Mouse (Mus musculus) cerebellum, adult 18-20 months (tissue): ENCODE results near the gene Ccdc73.

Experiments used
- DNase-seq, 2 experiments: peaks; one replicate each; pipeline ENCODE4 v3.0.0; 2021

Gene Ccdc73

GRCm38 (mm10) chr2:105028806-105029205 is 161.2 kb downstream of the Ccdc73 start:
- DNase-seq: no peak

- no peak for DNase-seq
Observed at GRCm38 (mm10) chr2:105030505-105030904, 162.9 kb downstream of the Ccdc73 start.

- DNase-seq: no peak
Observed at GRCm38 (mm10) chr2:105034084-105034483, 166.5 kb downstream of the Ccdc73 start.

DNA sequence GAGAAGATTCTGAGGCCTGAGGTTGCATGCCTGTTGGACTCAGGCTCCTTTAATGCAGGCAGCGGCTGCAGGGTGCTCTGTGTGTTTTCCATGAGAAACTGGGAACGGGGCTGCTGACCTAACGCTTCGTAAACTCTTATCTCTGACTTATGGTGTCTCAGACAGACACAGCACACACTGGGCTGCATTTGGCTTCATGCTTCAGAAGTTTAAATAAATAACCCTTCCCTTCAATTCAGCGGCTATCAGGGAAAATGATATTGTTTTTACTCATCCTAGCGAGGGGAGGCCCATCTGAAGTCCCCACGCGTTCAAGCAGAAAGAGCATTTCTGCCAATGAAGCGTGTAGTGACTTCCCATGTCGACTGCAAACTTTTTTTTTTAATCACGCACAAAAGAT is 168.4 kb downstream of the Ccdc73 start:
- DNase-seq: no peak

- no peak for DNase-seq
Observed at GRCm38 (mm10) chr2:105036401-105037070, 168.9 kb downstream of the Ccdc73 start.

- no peak for DNase-seq
Observed at GRCm38 (mm10) chr2:105037956-105038569, 170.5 kb downstream of the Ccdc73 start.

DNA sequence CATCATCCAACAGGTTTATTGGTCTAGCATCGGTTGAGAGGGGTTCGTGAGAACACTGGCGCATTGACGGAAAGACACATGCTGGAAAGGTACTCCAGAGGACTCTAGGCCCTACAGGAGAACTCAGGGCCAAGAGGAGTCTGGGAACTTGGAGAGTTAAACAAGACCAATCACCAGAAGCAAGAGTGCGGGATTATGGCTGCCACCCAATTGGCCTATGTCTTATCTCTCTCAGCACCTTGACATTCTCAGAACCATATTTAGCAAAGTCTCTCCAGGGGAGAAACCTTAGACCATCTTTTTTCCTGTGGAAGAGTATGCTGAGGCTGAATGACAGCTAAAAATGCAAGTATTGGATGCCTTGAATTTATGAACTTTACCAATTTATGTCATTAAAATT is 171.3 kb downstream of the Ccdc73 start:
- no peak for DNase-seq

DNA sequence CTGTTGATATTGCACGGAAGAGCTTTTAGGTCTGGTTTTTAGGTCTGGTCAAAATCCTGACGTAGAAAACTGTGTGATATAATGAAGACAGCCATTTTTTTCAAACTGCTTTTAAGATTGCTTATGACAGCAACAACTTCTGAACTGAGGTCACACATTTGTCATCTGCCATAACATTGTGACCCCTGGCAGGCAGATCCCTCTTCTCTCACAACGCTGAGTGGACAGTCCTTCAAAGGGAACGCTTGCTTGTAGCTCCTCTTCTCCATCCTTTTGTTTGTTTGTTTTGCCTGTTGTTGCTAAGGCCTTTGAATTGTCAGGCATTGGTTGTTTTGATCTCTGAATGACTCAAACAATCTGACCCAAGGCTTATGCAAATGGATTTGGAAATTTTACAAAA is 173.3 kb downstream of the Ccdc73 start:
- DNase-seq: no peak

GRCm38 (mm10) chr2:105043152-105043551 is 175.5 kb downstream of the Ccdc73 start:
- no peak for DNase-seq

DNA sequence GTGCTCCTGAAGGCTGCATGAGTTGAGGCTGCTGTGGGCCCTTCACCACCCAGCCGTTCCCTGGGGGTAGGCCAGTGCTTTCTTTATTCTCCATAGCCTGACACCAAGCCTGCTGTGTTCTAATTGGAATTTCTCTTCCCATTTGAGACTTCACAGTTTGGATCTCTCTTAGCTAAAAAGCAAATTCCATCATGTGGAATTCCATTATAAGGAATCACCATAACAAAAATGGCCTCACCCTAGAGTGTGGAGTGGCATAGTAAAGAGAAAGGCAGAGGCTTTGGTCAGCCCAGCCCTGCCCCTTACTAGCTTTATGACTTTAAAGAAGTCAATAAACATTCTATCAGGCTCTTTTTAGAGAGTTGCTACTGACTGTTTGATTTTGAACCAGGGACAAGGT is 180.7 kb downstream of the Ccdc73 start:
- no peak for DNase-seq

GRCm38 (mm10) chr2:105055529-105055928 is 187.9 kb downstream of the Ccdc73 start:
- DNase-seq: no peak

DNA sequence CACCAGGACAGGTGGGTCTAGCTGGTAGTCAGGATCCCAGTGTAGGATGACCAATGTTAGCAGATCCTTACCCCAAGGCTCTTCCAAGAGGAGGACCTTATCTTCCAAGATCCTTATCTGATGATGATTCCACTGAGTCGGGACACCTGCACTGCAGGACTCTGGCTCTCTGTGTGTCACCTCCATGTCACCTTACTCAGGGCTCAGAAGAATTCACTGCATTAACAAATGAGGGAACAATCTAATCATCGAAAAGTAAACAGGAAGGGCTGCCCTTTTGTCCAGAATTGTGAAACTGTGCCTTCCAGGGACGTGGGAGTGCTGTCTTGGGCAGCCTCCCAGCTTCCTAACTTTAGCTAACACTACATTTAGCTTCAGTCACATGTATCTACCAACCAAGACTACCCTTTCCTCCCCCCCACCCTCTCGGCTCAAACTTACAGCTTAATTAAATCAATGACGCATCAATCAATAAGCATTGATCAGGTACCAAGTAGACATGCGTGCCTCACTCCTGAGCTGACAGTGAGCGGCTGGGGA is 191.0 kb downstream of the Ccdc73 start:
- no peak for DNase-seq

DNA sequence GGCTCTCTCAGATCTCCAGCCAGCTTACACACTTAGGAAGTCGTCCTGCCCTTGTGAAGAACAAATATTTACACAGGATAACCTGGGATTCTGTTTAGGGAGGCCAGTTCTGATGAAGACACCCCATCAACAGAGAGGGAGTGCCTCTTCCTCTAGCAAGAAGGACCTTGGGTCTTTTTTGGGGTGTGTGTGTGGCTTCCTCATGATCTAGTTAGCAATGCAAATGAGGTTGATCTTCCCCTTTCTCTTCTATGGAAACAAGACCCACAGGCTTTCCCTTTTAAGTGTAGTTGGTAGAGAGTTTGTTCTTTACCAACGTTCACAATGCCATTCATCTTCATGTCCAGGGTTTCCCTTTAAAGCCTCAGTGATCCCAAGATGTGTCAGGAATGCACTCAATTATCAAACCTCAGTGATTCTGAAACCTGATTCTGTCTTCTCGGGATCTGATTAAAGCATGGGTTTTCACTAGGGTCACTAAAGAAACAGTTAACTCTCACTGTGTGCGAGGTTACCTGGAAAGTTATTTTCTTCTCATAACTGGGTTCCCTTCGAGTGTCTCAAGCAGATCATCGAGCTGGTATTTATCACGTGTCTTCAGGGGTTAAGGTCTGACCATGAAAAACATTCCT is 195.3 kb downstream of the Ccdc73 start:
- no peak for DNase-seq
